Mouse (Mus musculus) c-Kit-negative CD71-positive TER-119-positive erythroid progenitor cells, embryonic 14.5 days (primary cell): ENCODE data around the gene Flywch1.
A peak's percentile ranks its signal among the peaks of the same experiment; 100 is the strongest.
"Not testable (repeated sequence)": the region's sequence is repeated elsewhere in the genome, so short reads cannot be mapped to it uniquely, and the experiment has no call there.

Source experiments
- DNase-seq: peaks from one replicate; pipeline ENCODE4 v3.0.0-alpha.2; 2013; ENCODE audit warnings: low read depth, low spot score

Gene Flywch1

GRCm38 (mm10) chr17:23778447-23778846 is 7.0 kb upstream of the Flywch1 start:
- DNase-seq, result no peak

- DNase-seq, result no peak
Measured at GRCm38 (mm10) chr17:23777141-23777540, 5.7 kb upstream of the Flywch1 start.

- no peak for DNase-seq
Measured at GRCm38 (mm10) chr17:23776216-23776615, 4.8 kb upstream of the Flywch1 start.

- no peak for DNase-seq
Measured at GRCm38 (mm10) chr17:23774090-23774489, 2.7 kb upstream of the Flywch1 start.

- DNase-seq, result no peak
Measured at GRCm38 (mm10) chr17:23773676-23774075, 2.3 kb upstream of the Flywch1 start.

GRCm38 (mm10) chr17:23772219-23772556 is 786 bp upstream of the Flywch1 start:
- not testable (repeated sequence) for DNase-seq

- DNase-seq, result no peak
Measured at GRCm38 (mm10) chr17:23770896-23771283, 512 bp downstream of the Flywch1 start.

GRCm38 (mm10) chr17:23770493-23770892 is 909 bp downstream of the Flywch1 start:
- no peak for DNase-seq

GRCm38 (mm10) chr17:23762976-23763375 is 8.4 kb downstream of the Flywch1 start:
- no peak for DNase-seq

GRCm38 (mm10) chr17:23761155-23761554 is 10.2 kb downstream of the Flywch1 start:
- no peak for DNase-seq

- DNase-seq, result no peak
Measured at GRCm38 (mm10) chr17:23760231-23760630, 11.2 kb downstream of the Flywch1 start.

- no peak for DNase-seq
Measured at GRCm38 (mm10) chr17:23758801-23759200, 12.6 kb downstream of the Flywch1 start.

GRCm38 (mm10) chr17:23757581-23757980 is 13.8 kb downstream of the Flywch1 start:
- DNase-seq, result no peak

- no peak for DNase-seq
Measured at GRCm38 (mm10) chr17:23755689-23756088, 15.7 kb downstream of the Flywch1 start.

GRCm38 (mm10) chr17:23749400-23750191 is 21.8 kb downstream of the Flywch1 start:
- no peak for DNase-seq

- DNase-seq, result peak; percentile 73
Measured at GRCm38 (mm10) chr17:23748631-23749391, 22.6 kb downstream of the Flywch1 start.

- DNase-seq, result no peak
Measured at GRCm38 (mm10) chr17:23748026-23748425, 23.4 kb downstream of the Flywch1 start.

GRCm38 (mm10) chr17:23747471-23747870 is 23.9 kb downstream of the Flywch1 start:
- DNase-seq, result no peak

GRCm38 (mm10) chr17:23746767-23747166 is 24.6 kb downstream of the Flywch1 start:
- DNase-seq, result no peak

GRCm38 (mm10) chr17:23746311-23746710 is 25.1 kb downstream of the Flywch1 start:
- no peak for DNase-seq

- DNase-seq, result no peak
Measured at GRCm38 (mm10) chr17:23745301-23746251, 25.8 kb downstream of the Flywch1 start, which contains the start of gene Kremen2. Kremen2 (minus strand) TSS chr17:23745833.

GRCm38 (mm10) chr17:23744651-23745050 is 26.8 kb downstream of the Flywch1 start:
- DNase-seq, result no peak
